Mouse (Mus musculus): ENCODE results near the gene Slc12a8. TPM values are rescaled to one million over a fixed set of nuclear protein-coding genes. Genes with fewer than 3 reads are reported as not detected.
A peak's percentile ranks its signal among the peaks of the same experiment; 100 is the strongest.

Gene Slc12a8
- polyA plus RNA-seq, 1 experiment from 2014 or later, result 0.32 TPM

GRCm38 (mm10) chr16:33696811-33697575 is 179.9 kb downstream of the Slc12a8 start:
- Histone ChIP-seq H3K36me3 (no peaks in the 10 kb centered on the region), H3K9ac (no peak overlapping the region), H3K27me3 (no peaks in the 10 kb centered on the region), H3K9me3 (no peaks in the 10 kb centered on the region), H3K4me2 (no peak overlapping the region), H3K27ac (peak overlapping the region; percentile 41), H3K4me3 (no peak overlapping the region), H3K4me1 (peaks cover 58% of the 10 kb centered on the region)
- WGBS, result 71% methylated on average over 13 of the region's 13 CpGs
- no peak for ATAC-seq (ENCODE audit: insufficient number of reproducible peaks, insufficient read depth, low FRiP score, low TSS enrichment, low read depth)

GRCm38 (mm10) chr16:33697576-33698276 is 180.6 kb downstream of the Slc12a8 start:
- H3K4me3 ChIP-seq, result no peak overlapping the region
- no peak overlapping the region for H3K4me2 ChIP-seq
- H3K36me3 ChIP-seq, result no peaks in the 10 kb centered on the region
- 0 out of 2 replicates have a peak overlapping the region, but pooled peaks have one; percentile 27 for H3K9ac ChIP-seq
- peaks cover 58% of the 10 kb centered on the region for H3K4me1 ChIP-seq
- H3K9me3 ChIP-seq, result no peaks in the 10 kb centered on the region
- no peak for ATAC-seq (ENCODE audit: insufficient number of reproducible peaks, insufficient read depth, low FRiP score, low TSS enrichment, low read depth)
- H3K27me3 ChIP-seq, result no peaks in the 10 kb centered on the region
- H3K27ac ChIP-seq, result peak overlapping the region; percentile 57; the same call in 1 of the 2 replicates
- 61% methylated on average over 9 of the region's 9 CpGs for WGBS

GRCm38 (mm10) chr16:33698277-33698790 is 181.2 kb downstream of the Slc12a8 start:
- 70% methylated on average over 12 of the region's 12 CpGs for WGBS
- Histone ChIP-seq H3K4me1 (peaks cover 58% of the 10 kb centered on the region), H3K27me3 (no peaks in the 10 kb centered on the region), H3K36me3 (no peaks in the 10 kb centered on the region), H3K4me2 (no peak overlapping the region), H3K9me3 (no peaks in the 10 kb centered on the region), H3K27ac (peak overlapping the region; percentile 57; the same call in 1 of the 2 replicates), H3K9ac (0 out of 2 replicates have a peak overlapping the region, but pooled peaks have one; percentile 27), H3K4me3 (no peak overlapping the region)
- ATAC-seq (ENCODE audit: insufficient number of reproducible peaks, insufficient read depth, low FRiP score, low TSS enrichment, low read depth), result no peak

GRCm38 (mm10) chr16:33700584-33700983 is 183.5 kb downstream of the Slc12a8 start:
- Histone ChIP-seq H3K4me1 (peaks cover 70% of the 10 kb centered on the region), H3K9ac (no peak overlapping the region), H3K4me2 (no peak overlapping the region), H3K36me3 (no peaks in the 10 kb centered on the region), H3K27me3 (no peaks in the 10 kb centered on the region), H3K27ac (no peak overlapping the region), H3K4me3 (no peak overlapping the region), H3K9me3 (no peaks in the 10 kb centered on the region)
- no peak for ATAC-seq (ENCODE audit: insufficient number of reproducible peaks, insufficient read depth, low FRiP score, low TSS enrichment, low read depth)
- 40% methylated on average over 5 of the region's 5 CpGs for WGBS

- Histone ChIP-seq H3K4me1 (peaks cover 62% of the 10 kb centered on the region), H3K4me2 (no peak overlapping the region), H3K36me3 (no peaks in the 10 kb centered on the region), H3K9me3 (no peaks in the 10 kb centered on the region), H3K9ac (no peak overlapping the region), H3K27me3 (no peaks in the 10 kb centered on the region), H3K4me3 (no peak overlapping the region), H3K27ac (no peak overlapping the region)
- WGBS, result 94% methylated on average over 4 of the region's 4 CpGs
- ATAC-seq (ENCODE audit: insufficient number of reproducible peaks, insufficient read depth, low FRiP score, low TSS enrichment, low read depth), result no peak
Measured at GRCm38 (mm10) chr16:33701872-33702271, 184.7 kb downstream of the Slc12a8 start.

GRCm38 (mm10) chr16:33704289-33704688 is 187.2 kb downstream of the Slc12a8 start:
- no peak overlapping the region for H3K4me3 ChIP-seq
- WGBS, result 76% methylated on average over 9 of the region's 9 CpGs
- no peak overlapping the region for H3K4me2 ChIP-seq
- peaks cover 41% of the 10 kb centered on the region for H3K4me1 ChIP-seq
- H3K27me3 ChIP-seq, result no peaks in the 10 kb centered on the region
- H3K36me3 ChIP-seq, result no peaks in the 10 kb centered on the region
- no peak for ATAC-seq (ENCODE audit: insufficient number of reproducible peaks, insufficient read depth, low FRiP score, low TSS enrichment, low read depth)
- no peak overlapping the region for H3K27ac ChIP-seq
- no peaks in the 10 kb centered on the region for H3K9me3 ChIP-seq
- H3K9ac ChIP-seq, result no peak overlapping the region

GRCm38 (mm10) chr16:33705258-33705657 is 188.1 kb downstream of the Slc12a8 start:
- Histone ChIP-seq H3K27ac (no peak overlapping the region), H3K9me3 (no peaks in the 10 kb centered on the region), H3K9ac (no peak overlapping the region), H3K4me1 (peaks cover 33% of the 10 kb centered on the region), H3K4me3 (no peak overlapping the region), H3K4me2 (no peak overlapping the region), H3K36me3 (peaks cover under 1% of the 10 kb centered on the region; the same call in 1 of the 2 replicates), H3K27me3 (no peaks in the 10 kb centered on the region)
- 23% methylated on average over 6 of the region's 6 CpGs for WGBS
- no peak for ATAC-seq (ENCODE audit: insufficient number of reproducible peaks, insufficient read depth, low FRiP score, low TSS enrichment, low read depth)

- 94% methylated on average over 14 of the region's 14 CpGs for WGBS
Measured at GRCm38 (mm10) chr16:33706111-33706890, 189.2 kb downstream of the Slc12a8 start.

GRCm38 (mm10) chr16:33708031-33708430 is 190.9 kb downstream of the Slc12a8 start:
- Histone ChIP-seq H3K9ac (no peak overlapping the region), H3K36me3 (peaks cover 23% of the 10 kb centered on the region; the same call in 1 of the 2 replicates), H3K4me2 (no peak overlapping the region), H3K4me1 (peaks cover 21% of the 10 kb centered on the region), H3K27me3 (no peaks in the 10 kb centered on the region), H3K9me3 (no peaks in the 10 kb centered on the region), H3K27ac (no peak overlapping the region), H3K4me3 (no peak overlapping the region)
- ATAC-seq (ENCODE audit: insufficient number of reproducible peaks, insufficient read depth, low FRiP score, low TSS enrichment, low read depth), result no peak
- 95% methylated on average over 10 of the region's 10 CpGs for WGBS

More at GRCm38 (mm10) chr16:33706111-33706890, 189.2 kb downstream of the Slc12a8 start:
- H3K27me3 ChIP-seq, result no peaks in the 10 kb centered on the region
- H3K9me3 ChIP-seq, result no peaks in the 10 kb centered on the region
- no peak overlapping the region for H3K4me2 ChIP-seq
- H3K4me1 ChIP-seq, result peaks cover 24% of the 10 kb centered on the region
- H3K9ac ChIP-seq, result no peak overlapping the region
- no peak overlapping the region for H3K4me3 ChIP-seq
- H3K36me3 ChIP-seq, result peaks cover 11% of the 10 kb centered on the region; the same call in 1 of the 2 replicates
- ATAC-seq (ENCODE audit: insufficient number of reproducible peaks, insufficient read depth, low FRiP score, low TSS enrichment, low read depth), result no peak
- H3K27ac ChIP-seq, result no peak overlapping the region

- Histone ChIP-seq H3K4me3 (no peak overlapping the region), H3K27me3 (no peaks in the 10 kb centered on the region), H3K9me3 (no peaks in the 10 kb centered on the region), H3K36me3 (peaks cover 25% of the 10 kb centered on the region; the same call in 1 of the 2 replicates), H3K27ac (no peak overlapping the region), H3K9ac (no peak overlapping the region), H3K4me1 (peaks cover 21% of the 10 kb centered on the region), H3K4me2 (no peak overlapping the region)
- 90% methylated on average over 12 of the region's 12 CpGs for WGBS
- ATAC-seq (ENCODE audit: insufficient number of reproducible peaks, insufficient read depth, low FRiP score, low TSS enrichment, low read depth), result no peak
Measured at GRCm38 (mm10) chr16:33708585-33709397, 191.7 kb downstream of the Slc12a8 start.

All from embryonic facial prominence, embryonic 13.5 days (tissue).